Mouse (Mus musculus) stomach, embryonic 15.5 days (tissue): ENCODE measurements at regions not wholly inside any gene's neighbourhood (a gene's known extent, or its start where the extent isn't known, plus 50 kb on each side); places are given as distances from the start of the nearest gene placed in this dataset.

Experiments used
- ATAC-seq: fragments of 200-750 bp; cut with Nextera tagmentation; 2 replicates; pipeline ENCODE4 v1.8.0; 2017; ENCODE audit warnings: low read depth, moderate number of reproducible peaks, moderate TSS enrichment; ENCODE audit not compliant: insufficient read depth, low FRiP score
- H3K27ac ChIP-seq: fragments of 300-500 bp; sonication (generic); 2 replicates; pipeline ENCODE4 v1.5.1; 2015; ENCODE audit warnings: mild to moderate bottlenecking, inconsistent platforms
- H3K27me3 ChIP-seq: fragments of 300-500 bp; sonication (generic); replicated peaks from 2 replicates; pipeline ENCODE4 v1.6.1; 2015; ENCODE audit warnings: inconsistent platforms
- H3K36me3 ChIP-seq: fragments of 300-500 bp; sonication (generic); 2 replicates; pipeline ENCODE4 v1.6.1; 2015; ENCODE audit warnings: inconsistent platforms
- H3K4me1 ChIP-seq: fragments of 300-500 bp; sonication (generic); 2 replicates; pipeline ENCODE4 v1.6.1; 2015; ENCODE audit warnings: inconsistent platforms
- H3K4me2 ChIP-seq: fragments of 300-500 bp; sonication (generic); 2 replicates; pipeline ENCODE4 v1.6.1; 2015; ENCODE audit warnings: mild to moderate bottlenecking, inconsistent platforms
- H3K4me3 ChIP-seq: fragments of 300-500 bp; sonication (generic); replicated peaks from 2 replicates; pipeline ENCODE4 v1.5.1; 2015; ENCODE audit warnings: inconsistent platforms
- H3K9ac ChIP-seq: fragments of 300-500 bp; sonication (generic); 2 replicates; pipeline ENCODE4 v1.6.1; 2015; ENCODE audit warnings: inconsistent platforms
- H3K9me3 ChIP-seq: fragments of 300-500 bp; sonication (generic); 2 replicates; pipeline ENCODE4 v1.6.1; 2016; ENCODE audit warnings: inconsistent platforms
- WGBS: fragments of 180-500 bp; shearing (Covaris S2); methylation state at CpG from one replicate; pipeline ENCODE4 v1.1.7; 2015; 5-methylcytosine and 5-hydroxymethylcytosine counted together

- H3K4me1 ChIP-seq: no peaks in the 10 kb centered on the region
- ATAC-seq: no peak
- no peaks in the 10 kb centered on the region for H3K36me3 ChIP-seq
- H3K9me3 ChIP-seq: no peaks in the 10 kb centered on the region
- no peak overlapping the region for H3K4me2 ChIP-seq
- no peaks in the 10 kb centered on the region for H3K27me3 ChIP-seq
- H3K4me3 ChIP-seq: no peak overlapping the region
- no peak overlapping the region for H3K27ac ChIP-seq
- 75% methylated on average over 11 of the region's 11 CpGs for WGBS
- no peak overlapping the region for H3K9ac ChIP-seq
These were observed 54.1 kb upstream of the Sod3 start for GRCm38 (mm10) chr5:52309317-52310060.

DNA sequence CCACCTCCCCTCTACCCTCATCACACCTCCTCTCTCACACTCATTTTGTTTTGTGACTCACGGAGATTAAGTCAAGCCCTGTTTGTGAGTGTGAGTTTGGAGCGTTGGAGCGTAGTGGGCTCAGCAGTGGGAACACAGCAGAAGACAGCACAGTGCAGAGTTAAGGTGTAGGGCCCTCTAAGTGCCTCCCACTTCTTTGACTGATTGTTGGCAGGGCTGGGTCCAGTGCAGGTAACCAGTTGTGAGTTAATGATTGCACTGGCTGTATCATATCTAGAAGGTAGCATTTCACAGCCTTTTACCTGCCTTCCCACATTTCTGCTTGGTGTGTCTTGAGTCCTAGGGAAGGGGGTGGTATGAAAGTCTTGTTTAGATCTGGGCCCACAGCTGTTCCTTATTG is 67.3 kb upstream of the Sod3 start:
- 88% methylated on average over 3 of the region's 3 CpGs for WGBS
- no peak overlapping the region for H3K27ac ChIP-seq
- no peak for ATAC-seq
- no peaks in the 10 kb centered on the region for H3K36me3 ChIP-seq
- no peaks in the 10 kb centered on the region for H3K9me3 ChIP-seq
- H3K27me3 ChIP-seq: no peaks in the 10 kb centered on the region
- no peak overlapping the region for H3K4me3 ChIP-seq
- H3K9ac ChIP-seq: no peak overlapping the region
- no peak overlapping the region for H3K4me2 ChIP-seq
- H3K4me1 ChIP-seq: no peaks in the 10 kb centered on the region

DNA sequence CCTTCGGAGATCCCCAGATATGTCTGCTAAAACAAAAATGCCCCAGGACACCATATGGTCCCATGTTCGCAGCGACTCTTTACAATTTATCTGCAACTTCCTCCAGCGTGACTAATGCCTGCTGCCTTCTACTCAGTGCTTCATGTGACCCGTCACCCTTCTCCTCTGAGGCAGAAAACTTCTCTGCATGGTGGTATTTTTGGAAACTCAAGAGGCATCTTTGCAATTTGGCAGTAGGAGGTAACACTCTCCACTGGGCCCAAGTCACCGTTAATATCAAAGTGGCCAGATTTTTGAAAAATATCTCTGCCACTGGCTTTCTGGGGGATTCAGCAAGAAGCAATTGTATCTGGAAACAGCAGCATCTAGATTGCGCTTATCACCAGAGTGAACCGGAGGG is 69.1 kb upstream of the Sod3 start:
- Histone ChIP-seq H3K9ac (no peak overlapping the region), H3K27me3 (no peaks in the 10 kb centered on the region), H3K27ac (no peak overlapping the region), H3K4me2 (no peak overlapping the region), H3K4me1 (no peaks in the 10 kb centered on the region), H3K36me3 (no peaks in the 10 kb centered on the region), H3K9me3 (no peaks in the 10 kb centered on the region), H3K4me3 (no peak overlapping the region)
- no peak for ATAC-seq
- WGBS: 67% methylated on average over 8 of the region's 8 CpGs

DNA sequence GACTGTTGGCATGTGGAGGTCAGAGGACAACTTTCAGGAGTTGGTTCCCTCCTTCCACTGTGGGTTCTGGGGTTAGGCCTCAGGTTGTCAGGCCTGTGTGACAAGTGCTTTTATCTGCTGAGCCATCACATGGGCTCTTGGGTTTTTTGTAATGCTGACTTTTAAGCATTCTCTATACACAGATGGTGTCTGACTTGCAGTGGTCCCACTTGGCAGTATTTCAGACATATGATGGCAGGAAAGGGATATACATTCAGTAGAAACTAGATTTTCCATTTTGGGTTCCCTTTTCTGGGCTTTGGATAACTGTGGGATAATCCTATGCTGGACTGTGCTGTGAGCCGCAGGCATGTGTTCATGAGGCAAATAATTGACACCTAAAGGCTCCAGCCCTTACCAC is 75.3 kb upstream of the Sod3 start:
- no peak overlapping the region for H3K4me3 ChIP-seq
- no peak for ATAC-seq
- WGBS: 73% methylated on average over 1 of the region's 1 CpGs
- no peak overlapping the region for H3K4me2 ChIP-seq
- H3K9ac ChIP-seq: no peak overlapping the region
- no peak overlapping the region for H3K27ac ChIP-seq
- no peaks in the 10 kb centered on the region for H3K27me3 ChIP-seq
- no peaks in the 10 kb centered on the region for H3K9me3 ChIP-seq
- H3K36me3 ChIP-seq: no peaks in the 10 kb centered on the region
- no peaks in the 10 kb centered on the region for H3K4me1 ChIP-seq

DNA sequence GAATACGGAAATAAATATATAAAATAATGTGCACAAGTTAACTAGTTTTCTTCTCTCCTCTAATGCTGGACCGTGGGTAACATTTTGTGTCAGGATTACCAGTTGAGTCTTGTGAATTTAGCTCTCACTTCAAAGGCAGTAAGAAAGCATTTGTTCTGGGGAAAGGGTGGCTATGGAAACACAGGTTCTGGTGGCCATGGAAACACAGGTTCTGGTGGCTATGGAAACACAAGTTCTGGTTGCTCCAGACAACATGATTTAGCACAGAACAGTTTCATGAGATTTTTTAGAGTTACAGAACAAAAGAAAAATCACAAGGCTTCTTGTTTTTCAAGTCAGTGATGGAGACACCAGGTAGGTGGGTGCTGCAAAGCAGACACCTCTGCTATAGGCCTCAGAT is 82.7 kb upstream of the Sod3 start:
- H3K4me2 ChIP-seq: no peak overlapping the region
- WGBS: 89% methylated on average over 2 of the region's 2 CpGs
- no peak for ATAC-seq

DNA sequence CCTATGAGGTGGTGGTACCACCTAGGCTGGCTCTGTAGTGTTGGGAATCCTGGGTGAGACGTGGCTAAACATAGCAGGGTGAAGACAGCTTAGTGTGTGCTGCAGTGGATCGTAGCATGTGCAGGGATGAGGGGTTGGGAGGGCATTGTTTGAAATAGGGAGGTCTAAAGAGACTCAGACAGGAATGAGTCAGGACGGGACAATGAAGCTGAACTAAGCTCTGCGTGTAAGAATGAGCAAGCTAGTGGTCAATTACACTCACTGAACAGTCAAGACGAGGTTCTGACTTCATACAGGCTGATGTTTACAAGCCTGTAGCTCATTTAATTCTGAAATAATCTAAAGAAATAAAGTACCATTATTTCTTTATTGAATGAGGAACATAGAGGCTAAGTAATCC is 85.5 kb upstream of the Sod3 start:
- H3K4me3 ChIP-seq: no peak overlapping the region
- H3K4me1 ChIP-seq: no peaks in the 10 kb centered on the region
- no peak overlapping the region for H3K27ac ChIP-seq
- ATAC-seq: no peak
- H3K36me3 ChIP-seq: no peaks in the 10 kb centered on the region
- no peak overlapping the region for H3K9ac ChIP-seq
- no peaks in the 10 kb centered on the region for H3K9me3 ChIP-seq
- no peak overlapping the region for H3K4me2 ChIP-seq
- no peaks in the 10 kb centered on the region for H3K27me3 ChIP-seq
- WGBS: 72% methylated on average over 5 of the region's 5 CpGs

More for the DNA sequence above, 82.7 kb upstream of the Sod3 start:
- Histone ChIP-seq H3K9ac (no peak overlapping the region), H3K27me3 (no peaks in the 10 kb centered on the region), H3K4me3 (no peak overlapping the region), H3K4me1 (no peaks in the 10 kb centered on the region), H3K36me3 (no peaks in the 10 kb centered on the region), H3K27ac (no peak overlapping the region), H3K9me3 (no peaks in the 10 kb centered on the region)

DNA sequence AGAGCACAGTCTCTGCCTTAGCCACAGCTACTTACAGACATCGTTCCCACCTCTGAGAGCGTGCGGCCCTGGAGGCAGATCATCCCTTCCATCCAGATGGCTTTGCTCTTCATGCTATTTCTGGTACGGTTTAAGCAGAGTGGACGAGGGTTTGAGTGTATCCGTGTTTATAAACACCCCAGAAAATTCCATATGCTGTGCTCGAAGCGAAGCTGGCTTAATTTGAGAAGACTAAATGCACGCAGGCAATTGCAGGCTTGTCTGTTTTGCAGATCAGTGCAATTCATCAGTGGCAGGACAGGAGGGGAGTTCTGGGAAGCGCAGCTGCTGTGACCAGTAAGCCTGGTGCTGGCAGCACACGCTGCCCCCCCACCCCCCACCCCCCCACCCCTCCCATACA is 72.9 kb upstream of the Dhx15 start:
- Histone ChIP-seq H3K4me2 (no peak overlapping the region), H3K27ac (peak overlapping the region; percentile 16; the same call in 1 of the 2 replicates), H3K36me3 (no peaks in the 10 kb centered on the region), H3K9me3 (no peaks in the 10 kb centered on the region), H3K27me3 (no peaks in the 10 kb centered on the region), H3K9ac (no peak overlapping the region), H3K4me1 (no peaks in the 10 kb centered on the region), H3K4me3 (no peak overlapping the region)
- WGBS: 43% methylated on average over 11 of the region's 11 CpGs
- ATAC-seq: no peak

GRCm38 (mm10) chr5:52258075-52258474 is 67.8 kb upstream of the Dhx15 start:
- Histone ChIP-seq H3K27me3 (no peaks in the 10 kb centered on the region), H3K4me3 (no peak overlapping the region), H3K4me1 (peaks cover 3% of the 10 kb centered on the region; the same call in 1 of the 2 replicates), H3K27ac (no peak overlapping the region), H3K4me2 (no peak overlapping the region), H3K9ac (no peak overlapping the region), H3K9me3 (no peaks in the 10 kb centered on the region), H3K36me3 (no peaks in the 10 kb centered on the region)
- WGBS: 84% methylated on average over 2 of the region's 2 CpGs
- no peak for ATAC-seq

DNA sequence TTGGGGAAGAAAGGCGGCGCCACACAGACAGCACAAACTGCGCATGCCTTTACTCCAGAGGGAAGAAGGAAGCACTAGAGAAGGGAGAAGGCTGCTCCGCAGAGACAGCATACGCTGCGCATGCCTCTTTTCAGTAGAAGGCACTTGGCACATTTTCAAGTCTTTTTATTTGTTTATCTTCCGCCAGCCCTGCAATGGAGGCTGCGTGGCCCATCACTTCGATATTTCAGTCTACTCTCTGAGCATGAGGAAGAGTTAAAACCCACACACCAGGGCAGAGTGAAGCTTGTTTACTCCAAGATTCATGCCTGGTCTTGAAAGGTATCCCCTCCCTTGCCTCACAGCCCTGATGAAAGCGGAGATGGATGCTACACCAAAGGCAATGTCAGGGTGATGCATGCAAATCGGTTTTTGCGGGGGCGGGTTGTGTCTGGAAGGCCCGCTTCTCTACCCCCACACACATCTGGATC is 64.3 kb upstream of the Dhx15 start:
- 38% methylated on average over 14 of the region's 14 CpGs for WGBS
- Histone ChIP-seq H3K36me3 (no peaks in the 10 kb centered on the region), H3K4me1 (peaks cover 3% of the 10 kb centered on the region; the same call in 1 of the 2 replicates), H3K4me2 (peak overlapping the region; percentile 45), H3K9ac (no peak overlapping the region), H3K9me3 (no peaks in the 10 kb centered on the region), H3K27me3 (no peaks in the 10 kb centered on the region), H3K27ac (peak overlapping the region; percentile 72), H3K4me3 (peak overlapping the region; percentile 21)
- ATAC-seq: peak; percentile 56; the same call in 1 of the 2 replicates

DNA sequence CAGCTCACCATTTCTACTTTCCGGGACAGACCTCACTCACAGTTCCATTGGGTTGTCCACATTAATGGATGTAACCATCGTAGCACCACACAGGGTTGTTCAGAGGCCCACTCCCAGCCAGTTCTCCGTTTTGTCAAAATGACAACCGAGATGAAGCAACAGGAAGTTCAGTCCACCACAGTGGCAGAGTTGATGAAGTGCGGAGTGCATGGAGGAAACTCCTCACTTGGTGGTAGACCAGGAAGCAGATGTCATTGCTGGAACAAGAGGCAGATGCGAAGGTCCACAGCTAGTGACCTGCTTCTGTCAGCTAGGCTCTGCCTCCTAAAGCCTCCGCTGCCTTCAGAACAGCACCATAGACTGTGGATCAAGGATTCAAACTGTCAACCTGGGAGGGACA is 59.5 kb upstream of the Dhx15 start:
- 68% methylated on average over 7 of the region's 7 CpGs for WGBS
- Histone ChIP-seq H3K4me3 (no peak overlapping the region), H3K4me1 (no peaks in the 10 kb centered on the region; the same call in 1 of the 2 replicates), H3K27ac (no peak overlapping the region), H3K36me3 (no peaks in the 10 kb centered on the region), H3K9me3 (no peaks in the 10 kb centered on the region), H3K9ac (no peak overlapping the region), H3K27me3 (no peaks in the 10 kb centered on the region), H3K4me2 (no peak overlapping the region)
- no peak for ATAC-seq

GRCm38 (mm10) chr5:52243931-52244330 is 53.6 kb upstream of the Dhx15 start:
- Histone ChIP-seq H3K4me2 (no peak overlapping the region), H3K27ac (no peak overlapping the region), H3K4me1 (no peaks in the 10 kb centered on the region), H3K4me3 (no peak overlapping the region), H3K27me3 (no peaks in the 10 kb centered on the region), H3K36me3 (no peaks in the 10 kb centered on the region), H3K9ac (no peak overlapping the region), H3K9me3 (no peaks in the 10 kb centered on the region)
- ATAC-seq: no peak
- WGBS: 75% methylated on average over 4 of the region's 4 CpGs

- H3K4me3 ChIP-seq: no peak overlapping the region
- no peaks in the 10 kb centered on the region for H3K27me3 ChIP-seq
- no peaks in the 10 kb centered on the region for H3K36me3 ChIP-seq
- H3K27ac ChIP-seq: no peak overlapping the region
- no peaks in the 10 kb centered on the region for H3K9me3 ChIP-seq
- H3K4me2 ChIP-seq: no peak overlapping the region
- H3K4me1 ChIP-seq: no peaks in the 10 kb centered on the region
- no peak for ATAC-seq
- no peak overlapping the region for H3K9ac ChIP-seq
- WGBS: 56% methylated on average over 2 of the region's 2 CpGs
These were observed 52.1 kb upstream of the Dhx15 start for GRCm38 (mm10) chr5:52242414-52242813.

- ATAC-seq: no peak
- no peaks in the 10 kb centered on the region for H3K36me3 ChIP-seq
- no peaks in the 10 kb centered on the region for H3K4me1 ChIP-seq
- no peak overlapping the region for H3K4me3 ChIP-seq
- H3K4me2 ChIP-seq: no peak overlapping the region
- WGBS: 16% methylated on average over 2 of the region's 2 CpGs
- H3K27ac ChIP-seq: no peak overlapping the region
- no peaks in the 10 kb centered on the region for H3K9me3 ChIP-seq
- H3K9ac ChIP-seq: no peak overlapping the region
- H3K27me3 ChIP-seq: no peaks in the 10 kb centered on the region
These were observed 50.2 kb upstream of the Dhx15 start for GRCm38 (mm10) chr5:52240540-52240939.
